Mouse (Mus musculus) gastrocnemius, postnatal 4 days (tissue): Measurements from ENCODE around the gene Fmo5. TPM values are rescaled to one million over a fixed set of nuclear protein-coding genes. Genes with fewer than 3 reads are reported as not detected.

ENCODE experiments used
- microRNA-seq: library from miRNA; unstranded; fragments of <30 nt; microRNA quantifications from one replicate; pipeline ENCODE4 v1.2.0, GENCODE M21; 2021
- total RNA-seq, 2 experiments: library from RNA; stranded (reverse); gene quantifications; 2 replicates each; pipeline ENCODE4 v1.2.3; 2021

Gene Fmo5
- total RNA-seq, 2 experiments from 2014 or later = 3.8 to 4.4 TPM

Small RNAs within 50 kb of the gene (microRNA-seq; reads per million reads assigned to microRNA genes)
- gene Mir7225 = not detected

Other genes with a start within 250 kb of the Fmo5 start
- not detected for gene Olfr1402, start 206.8 kb upstream of the Fmo5 start, total RNA-seq
- 10 to 100 TPM; 12.9 to 13.8 TPM for gene Chd1l, start 18.6 kb upstream of the Fmo5 start, total RNA-seq
- gene Prkab2, start 29.4 kb downstream of the Fmo5 start, total RNA-seq = 10 to 100 TPM; 32.1 to 32.2 TPM
- not detected for gene Gm17651, start 45.9 kb downstream of the Fmo5 start, total RNA-seq